Mouse (Mus musculus) small intestine, adult 2 months (tissue): ENCODE data around the gene Adgrg6.

Experiments
- CTCF ChIP-seq: fragments of 200-500 bp; IDR thresholded peaks from 2 replicates; pipeline ENCODE4 v1.5.1; 2012; ENCODE audit warnings: low read depth, mild to moderate bottlenecking, control low read depth, inconsistent platforms, low read length, moderate library complexity, mixed read lengths; ENCODE audit not compliant: insufficient replicate concordance, insufficient read length; ENCODE audit errors: extremely low read depth
- POLR2A ChIP-seq: fragments of 200-500 bp; IDR thresholded peaks from 2 replicates; pipeline ENCODE4 v1.6.1; 2012; ENCODE audit warnings: low read depth, mild to moderate bottlenecking, control low read depth, inconsistent platforms, low read length, moderate library complexity

- TF ChIP-seq POLR2A, result no peak
- no peak for TF ChIP-seq CTCF
Measured at GRCm38 (mm10) chr10:14511904-14512663, 33.4 kb downstream of the Adgrg6 start.
